Mouse (Mus musculus) kidney, adult 2 months (tissue): ENCODE data around the gene Hdac4.

Source experiments
- CTCF ChIP-seq: fragments of 200-500 bp; conservative IDR thresholded peaks from 2 replicates; pipeline ENCODE4 v1.5.1; 2011; ENCODE audit warnings: low read depth, mild to moderate bottlenecking, control low read depth, low read length, moderate library complexity, mixed read lengths; ENCODE audit not compliant: insufficient read depth, insufficient read length
- POLR2A ChIP-seq: fragments of 200-500 bp; IDR thresholded peaks from one replicate; pipeline ENCODE4 v1.6.1; 2011; ENCODE audit warnings: low read depth, low read length, control low read depth

DNA sequence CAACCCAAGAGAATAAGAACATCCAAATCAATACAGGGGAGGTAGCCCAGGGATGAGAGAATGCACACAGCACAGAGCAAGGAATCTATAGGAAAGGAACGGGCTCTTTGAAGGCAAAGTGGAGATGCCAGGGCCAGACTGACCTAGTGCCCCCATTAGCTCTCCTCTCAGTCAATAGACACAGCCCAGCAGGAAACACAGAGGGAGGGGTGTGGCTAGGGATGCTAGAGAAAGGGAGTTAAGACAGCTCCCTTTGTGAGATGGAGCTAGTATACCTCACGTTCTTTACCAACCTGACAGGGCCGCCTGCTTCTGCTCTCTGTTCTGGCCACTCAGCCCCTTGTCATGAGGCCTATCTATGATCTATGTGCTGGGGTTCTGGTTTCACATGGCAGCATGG is 144.9 kb downstream of the Hdac4 start:
- TF ChIP-seq CTCF (no peak), POLR2A (no peak)
